Mouse (Mus musculus): ENCODE data around the gene Amacr. TPM values are rescaled to one million over a fixed set of nuclear protein-coding genes. Genes with fewer than 3 reads are reported as not detected.

Amacr gene
- 5.2 TPM for polyA plus RNA-seq (2017; shearing (Covaris generic))

DNA sequence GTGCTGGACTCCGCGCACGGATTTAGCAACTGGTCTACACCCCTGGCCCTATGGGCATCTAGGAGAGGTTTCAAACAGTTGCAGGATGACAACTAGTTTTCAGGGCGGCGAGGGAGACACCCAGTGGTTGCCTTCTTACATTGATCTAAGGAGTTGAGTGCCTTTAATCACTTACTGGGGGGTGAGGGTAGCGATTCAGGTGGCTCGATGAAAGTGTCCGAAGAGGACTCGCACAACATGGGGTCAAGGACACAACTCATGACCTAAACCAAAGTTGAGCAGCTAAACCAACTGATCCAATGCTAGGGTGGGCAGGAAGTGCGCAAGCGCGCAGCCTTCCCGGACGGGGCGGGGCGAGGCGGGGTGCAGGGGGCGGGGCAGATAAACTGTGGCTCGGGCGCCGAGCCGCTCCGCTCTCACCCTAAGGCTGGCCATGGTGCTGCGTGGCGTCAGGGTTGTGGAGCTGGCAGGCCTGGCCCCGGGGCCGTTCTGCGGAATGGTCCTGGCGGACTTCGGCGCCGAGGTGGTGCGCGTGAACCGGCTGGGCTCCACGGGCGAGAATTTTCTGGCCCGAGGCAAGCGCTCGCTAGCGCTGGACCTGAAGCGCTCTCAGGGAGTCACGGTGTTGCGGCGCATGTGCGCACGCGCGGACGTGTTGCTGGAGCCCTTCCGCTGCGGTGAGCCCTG lies at the start of gene Amacr:
Amacr (plus strand) TSS at position 380 of the 687 bp plus-strand sequence.

DNA sequence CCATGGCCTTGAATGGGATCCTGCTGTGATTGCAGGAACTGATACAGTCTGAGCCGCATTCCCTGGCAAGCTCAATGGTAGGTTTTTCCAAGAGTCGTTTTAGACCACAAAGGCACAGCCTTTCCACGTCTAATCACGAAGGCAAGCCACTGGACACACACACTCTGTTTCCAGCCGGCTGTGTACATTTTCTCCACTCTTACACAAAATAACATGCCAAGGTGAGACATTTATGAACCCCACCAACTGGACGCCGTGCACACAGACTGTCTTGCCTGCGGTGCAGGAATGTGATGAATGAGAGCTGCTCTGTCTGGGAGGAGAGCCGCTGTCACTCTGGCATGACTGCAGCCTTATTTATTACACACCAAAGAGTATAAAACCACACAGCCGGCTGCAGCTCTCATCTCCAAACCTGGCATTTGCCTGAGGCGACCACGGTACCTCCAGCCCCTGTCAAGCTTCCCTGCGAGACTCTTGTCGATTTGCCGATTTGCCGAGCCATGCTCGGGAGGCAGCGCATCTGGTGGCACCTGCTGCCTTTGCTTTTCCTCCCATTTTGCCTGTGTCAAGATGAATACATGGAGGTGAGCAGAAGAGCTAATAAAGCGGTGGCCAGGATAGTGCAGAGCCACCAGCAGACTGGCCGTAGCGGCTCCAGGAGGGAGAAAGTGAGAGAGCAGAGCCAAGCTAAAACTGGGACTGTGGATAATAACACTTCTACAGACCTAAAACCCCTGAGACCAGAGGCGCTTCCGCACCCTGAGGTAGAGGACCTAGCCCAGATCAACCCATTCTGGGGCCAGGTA lies 29.4 kb upstream of the Amacr start, which contains the start of gene C1qtnf3:
C1qtnf3 (plus strand) TSS at position 382 of the 809 bp plus-strand sequence.

DNA sequence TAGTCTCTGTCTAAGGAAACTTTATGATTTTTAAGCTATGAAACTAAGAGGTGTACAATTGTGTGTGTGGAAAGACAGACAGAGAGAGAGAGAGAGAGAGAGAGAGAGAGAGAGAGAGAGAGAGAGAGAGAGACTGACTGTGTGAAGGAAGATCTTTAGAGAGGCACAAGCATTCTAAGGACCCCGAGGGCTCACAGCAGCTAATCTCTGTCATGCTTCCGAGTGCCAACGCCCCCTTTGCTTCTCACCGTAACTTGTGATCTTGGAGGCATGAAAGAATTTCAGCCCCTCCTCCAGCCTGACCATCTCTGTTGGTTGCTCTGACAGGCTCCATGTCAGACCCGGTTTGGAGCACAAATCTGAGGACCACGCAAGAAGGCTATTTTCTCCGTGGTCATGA lies 18.9 kb downstream of the Amacr start, which contains the start of gene Slc45a2:
Slc45a2 (plus strand) TSS at position 301 of the 400 bp plus-strand sequence.

DNA sequence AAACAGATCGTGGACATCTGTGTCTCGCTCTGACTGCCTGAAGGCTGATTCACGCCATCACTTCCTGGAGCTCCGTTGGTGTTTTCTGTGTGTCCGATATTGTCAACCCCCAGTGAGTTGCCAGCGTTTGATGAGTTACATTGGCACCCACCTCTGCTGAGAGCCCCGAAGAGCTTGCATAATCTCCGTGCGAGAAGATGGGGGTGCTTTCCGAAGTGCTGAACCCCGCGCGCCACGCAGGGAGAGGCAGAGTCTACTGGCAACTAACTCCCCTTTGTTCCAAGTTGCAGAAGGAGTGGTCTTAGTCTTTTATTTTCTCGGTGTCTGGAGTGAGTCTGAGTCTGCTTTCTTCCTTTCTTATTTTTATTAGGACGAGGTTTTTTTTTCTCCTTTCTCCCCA lies 56.2 kb downstream of the Amacr start, which contains the start of gene Rxfp3:
Rxfp3 (minus strand) TSS at position 281 of the 400 bp plus-strand sequence.

Other genes starting within 250 kb of the Amacr start
- gene C1qtnf3, start 29.4 kb upstream of the Amacr start, polyA plus RNA-seq (2017; shearing (Covaris generic)) = not detected
- not detected for gene Slc45a2, start 19.0 kb downstream of the Amacr start, polyA plus RNA-seq (2017; shearing (Covaris generic))
- gene Rxfp3, start 56.2 kb downstream of the Amacr start, polyA plus RNA-seq (2017; shearing (Covaris generic)) = not detected
- gene Adamts12, start 83.0 kb downstream of the Amacr start, polyA plus RNA-seq (2017; shearing (Covaris generic)) = not detected